Mouse (Mus musculus) embryonic facial prominence, embryonic 15.5 days (tissue): Measurements from ENCODE around the gene Vps26c. TPM values are rescaled to one million over a fixed set of nuclear protein-coding genes. Genes with fewer than 3 reads are reported as not detected.

Experiments used
- ATAC-seq: fragments of 200-750 bp; cut with Nextera tagmentation; 2 replicates; pipeline ENCODE4 v1.8.0; 2017; ENCODE audit warnings: low read depth, moderate TSS enrichment; ENCODE audit not compliant: insufficient number of reproducible peaks, low FRiP score, low TSS enrichment
- H3K27ac ChIP-seq: fragments of 300-500 bp; sonication (generic); replicated peaks from 2 replicates; pipeline ENCODE4 v1.5.1; 2015; ENCODE audit warnings: mild to moderate bottlenecking, inconsistent platforms
- H3K27me3 ChIP-seq: fragments of 300-500 bp; sonication (generic); 2 replicates; pipeline ENCODE4 v1.6.1; 2015; ENCODE audit warnings: inconsistent platforms
- H3K36me3 ChIP-seq: fragments of 300-500 bp; sonication (generic); 2 replicates; pipeline ENCODE4 v1.6.1; 2015; ENCODE audit warnings: mild to moderate bottlenecking, inconsistent platforms
- H3K4me1 ChIP-seq: fragments of 300-500 bp; sonication (generic); 2 replicates; pipeline ENCODE4 v1.6.1; 2015; ENCODE audit warnings: inconsistent platforms
- H3K4me2 ChIP-seq: fragments of 300-500 bp; sonication (generic); replicated peaks from 2 replicates; pipeline ENCODE4 v1.6.1; 2015; ENCODE audit warnings: mild to moderate bottlenecking, inconsistent platforms
- H3K4me3 ChIP-seq: fragments of 300-500 bp; sonication (generic); replicated peaks from 2 replicates; pipeline ENCODE4 v1.5.1; 2015; ENCODE audit warnings: mild to moderate bottlenecking, inconsistent platforms
- H3K9ac ChIP-seq: fragments of 300-500 bp; sonication (generic); 2 replicates; pipeline ENCODE4 v1.6.1; 2015; ENCODE audit warnings: inconsistent platforms
- H3K9me3 ChIP-seq: fragments of 300-500 bp; sonication (generic); replicated peaks from 2 replicates; pipeline ENCODE4 v1.6.1; 2016; ENCODE audit warnings: inconsistent platforms
- WGBS: fragments of 180-500 bp; shearing (Covaris S2); methylation state at CpG from one replicate; pipeline ENCODE4 v1.1.7; 2015; 5-methylcytosine and 5-hydroxymethylcytosine counted together
- polyA plus RNA-seq: library from polyadenylated mRNA; unstranded; fragments of >200 nt; fragmentation: Nextera tagmentation; extraction: Ambion mirVana; gene quantifications from 2 replicates; pipeline ENCODE4 v1.2.1, GENCODE M21; 2015

The Vps26c gene
- polyA plus RNA-seq, 1 experiment from 2014 or later: 55.8 TPM

DNA sequence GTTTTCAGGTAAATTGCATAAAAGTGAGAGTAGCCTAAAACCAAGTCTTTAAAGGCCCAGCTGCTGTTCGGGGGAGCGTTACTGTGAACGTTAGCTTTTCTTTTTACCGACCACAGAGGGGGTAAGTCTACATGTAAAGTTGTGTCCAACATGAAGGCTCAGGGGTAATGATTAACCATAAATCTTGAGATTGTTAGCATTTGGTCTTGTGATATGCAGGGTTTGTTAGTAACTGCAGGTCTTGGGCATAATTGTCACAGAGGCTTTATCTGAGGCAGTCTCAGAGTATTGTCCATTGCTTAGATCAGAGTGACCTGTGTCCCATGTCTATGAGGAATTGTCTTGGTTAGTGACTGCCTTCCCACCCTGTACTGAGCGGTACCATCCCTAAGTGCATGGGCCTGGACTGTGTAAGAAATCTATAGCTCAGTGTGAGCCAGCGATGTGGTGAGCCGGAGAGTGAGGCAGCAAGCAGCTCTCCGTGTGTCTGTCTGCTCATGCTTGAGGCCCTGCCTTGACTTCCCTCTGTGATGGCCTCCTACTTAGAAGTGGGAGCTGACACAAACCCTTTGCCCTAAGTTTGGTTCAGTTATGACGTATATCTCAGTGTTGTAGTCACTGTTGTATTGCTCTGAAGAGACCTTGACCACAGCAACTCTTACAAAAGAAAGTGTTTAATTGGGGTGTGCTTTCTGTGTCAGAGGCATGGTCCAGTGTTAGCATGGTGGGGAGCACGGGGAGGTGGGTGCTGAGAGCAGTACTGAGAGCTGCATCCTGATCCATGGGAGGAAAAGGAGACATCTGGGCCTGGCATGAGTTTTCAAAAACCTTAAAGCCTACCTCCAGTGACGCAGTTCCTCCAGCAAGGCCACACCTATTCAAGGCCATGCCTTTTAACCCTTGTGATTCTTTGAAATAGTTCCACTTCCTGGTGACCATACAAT, 74.8 kb downstream of the Vps26c start:
- ATAC-seq: no peak; the same call in 1 of the 2 replicates
- 87% methylated on average over 11 of the region's 11 CpGs for WGBS
- Histone ChIP-seq H3K9ac (no peak overlapping the region), H3K27me3 (no peaks in the 10 kb centered on the region), H3K36me3 (peaks cover 91% of the 10 kb centered on the region), H3K4me2 (no peak overlapping the region), H3K9me3 (no peaks in the 10 kb centered on the region), H3K4me3 (no peak overlapping the region), H3K4me1 (no peaks in the 10 kb centered on the region), H3K27ac (no peak overlapping the region)

DNA sequence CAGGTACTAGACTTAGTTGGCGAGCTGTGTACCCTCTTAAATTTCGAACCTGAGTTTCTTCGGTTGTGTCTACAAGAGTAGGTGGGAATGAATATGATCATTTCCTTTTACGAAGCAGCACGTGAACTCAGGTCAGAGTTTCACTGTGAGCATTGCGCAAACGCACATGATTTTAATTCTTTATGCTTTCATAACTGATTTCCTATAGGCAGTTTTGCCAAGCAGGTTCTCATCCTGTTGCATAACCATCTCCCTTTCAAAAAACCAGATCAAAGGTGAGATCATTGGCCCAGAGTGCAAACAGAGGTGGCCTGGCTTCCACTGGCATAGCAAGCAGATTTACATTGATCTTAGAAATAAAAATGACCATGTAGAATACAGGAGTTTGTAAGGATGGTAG, 77.0 kb downstream of the Vps26c start:
- WGBS: 85% methylated on average over 7 of the region's 7 CpGs
- H3K4me2 ChIP-seq: no peak overlapping the region
- no peak overlapping the region for H3K4me3 ChIP-seq
- no peaks in the 10 kb centered on the region for H3K4me1 ChIP-seq
- H3K27ac ChIP-seq: no peak overlapping the region
- no peaks in the 10 kb centered on the region for H3K27me3 ChIP-seq
- no peaks in the 10 kb centered on the region for H3K9me3 ChIP-seq
- no peak overlapping the region for H3K9ac ChIP-seq
- peaks cover 85% of the 10 kb centered on the region for H3K36me3 ChIP-seq
- no peak for ATAC-seq

DNA sequence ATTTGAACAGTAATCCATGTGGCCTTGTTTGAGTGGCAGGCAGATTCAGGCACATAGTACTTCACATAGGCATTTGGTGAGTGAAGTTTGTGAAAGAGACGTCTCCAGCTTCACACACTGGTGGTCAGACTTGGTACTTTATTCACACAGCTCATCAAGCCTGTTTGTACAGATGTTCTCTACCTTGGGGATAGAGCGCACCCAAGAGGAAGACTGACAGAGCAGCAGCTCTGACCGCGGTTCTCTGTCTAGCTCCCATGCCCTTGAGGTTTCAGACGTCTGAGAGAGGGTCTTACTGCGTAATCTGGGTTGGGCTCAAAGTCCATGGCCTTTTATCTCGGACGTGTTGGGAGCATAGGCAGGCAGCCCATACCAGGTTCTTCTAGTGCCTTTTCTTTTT, 77.5 kb downstream of the Vps26c start:
- Histone ChIP-seq H3K27ac (no peak overlapping the region), H3K9ac (no peak overlapping the region), H3K4me1 (no peaks in the 10 kb centered on the region), H3K9me3 (no peaks in the 10 kb centered on the region), H3K36me3 (peaks cover 81% of the 10 kb centered on the region), H3K4me3 (no peak overlapping the region), H3K4me2 (no peak overlapping the region), H3K27me3 (no peaks in the 10 kb centered on the region)
- ATAC-seq: no peak
- WGBS: 80% methylated on average over 8 of the region's 8 CpGs

Other genes with a start within 250 kb of the Vps26c start
- gene Hlcs, start 213.3 kb downstream of the Vps26c start, polyA plus RNA-seq: 9.2 and 11.1 TPM in 2 replicates
- gene Ripply3, start 198.4 kb downstream of the Vps26c start, polyA plus RNA-seq: 4.6 and 6.0 TPM in 2 replicates
- gene Ttc3, start 156.2 kb downstream of the Vps26c start, polyA plus RNA-seq: 222 and 228 TPM in 2 replicates
- 127 TPM in 2 replicates for gene Pigp, start 155.0 kb downstream of the Vps26c start, polyA plus RNA-seq
- gene Dyrk1a, start 43.2 kb upstream of the Vps26c start, polyA plus RNA-seq: 9.1 and 9.7 TPM in 2 replicates